Mouse (Mus musculus) heart, adult 2 months (tissue): Measurements from ENCODE around the gene Lat2.

Experiments
- CTCF ChIP-seq: fragments of 200-600 bp; IDR thresholded peaks from 2 replicates; pipeline ENCODE4 v1.8.1; 2022; ENCODE audit warnings: antibody characterized with exemption, mild to moderate bottlenecking, moderate library complexity
- POLR2A ChIP-seq: fragments of 200-500 bp; IDR thresholded peaks from 2 replicates; pipeline ENCODE4 v1.6.1; 2011; ENCODE audit warnings: mild to moderate bottlenecking, low read depth, low read length, control low read depth; ENCODE audit not compliant: insufficient read depth

GRCm38 (mm10) chr5:134567445-134567844, 47.4 kb downstream of the Lat2 start:
- TF ChIP-seq POLR2A (no peak), CTCF (no peak)
